18 mouse cellular contexts compared by ENCODE assay signal in the genomic region with DNA sequence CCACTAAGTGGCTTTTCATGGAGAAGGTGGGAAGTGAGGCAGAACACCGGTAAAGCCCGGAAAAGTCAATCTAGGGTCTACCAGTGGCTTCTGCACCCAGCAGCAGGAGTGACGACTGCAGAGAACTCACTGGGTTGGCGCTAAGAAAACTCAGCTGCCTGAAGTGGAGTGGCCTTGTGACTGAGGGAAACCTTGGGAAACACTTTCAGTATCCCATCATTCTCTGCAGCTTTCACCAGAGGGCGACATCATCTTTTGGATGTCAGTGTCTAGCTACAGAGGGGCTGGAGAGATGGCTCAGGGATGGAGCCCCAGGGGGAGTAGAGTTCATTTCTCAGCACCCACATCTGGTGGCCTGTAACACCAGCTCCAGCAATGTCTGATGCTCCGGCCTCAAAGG. TPM values are rescaled to one million over a fixed set of nuclear protein-coding genes. Genes with fewer than 3 reads are reported as not detected.
DNase-seq lines count a peak whose midpoint lies in the region; ATAC-seq and TF ChIP-seq lines count a peak whose summit lies in the region.
"Had no signal": no experiment of that assay in that cellular context is flagged by ENCODE, and none has a peak within 500 bp of the region (broad histone marks: within the 10 kb centered on the region; RNA-seq: fewer than 3 reads in every experiment).

No protein-coding gene starts in this region.

- H3K4me2 ChIP-seq in intestine, postnatal 0 days (replicated peaks; ENCODE audit: low read depth) = no peak overlapping the region
- no peak overlapping the region for H3K4me2 ChIP-seq in intestine, embryonic 16.5 days (ENCODE audit: low read depth, low read length)
- no peak overlapping the region for H3K4me2 ChIP-seq in stomach, postnatal 0 days (replicated peaks; ENCODE audit: low read depth)
- H3K4me2 ChIP-seq: heart, embryonic 13.5 days; midbrain, embryonic 13.5 days had no signal

- TF ChIP-seq EP300 in stomach, postnatal 0 days (optimal IDR thresholded peaks at IDR 0.05) = no peak

- no peaks in the 10 kb centered on the region for H3K9me3 ChIP-seq in intestine, postnatal 0 days (ENCODE audit: control insufficient read depth)
- H3K9me3 ChIP-seq in intestine, embryonic 16.5 days (ENCODE audit: control insufficient read depth, low read length) = no peaks in the 10 kb centered on the region
- no peaks in the 10 kb centered on the region for H3K9me3 ChIP-seq in stomach, postnatal 0 days (ENCODE audit: control insufficient read depth, low read length)
- H3K9me3 ChIP-seq: G1E; heart, embryonic 13.5 days; midbrain, embryonic 13.5 days had no signal

- 44% methylated on average over 6 of the region's 6 CpGs for WGBS in intestine, postnatal 0 days
- WGBS in intestine, embryonic 16.5 days = 49% methylated on average over 6 of the region's 6 CpGs
- WGBS in stomach, postnatal 0 days = 49% methylated on average over 6 of the region's 6 CpGs

- H3K9ac ChIP-seq in intestine, postnatal 0 days (ENCODE audit: low read depth, low read length) = no peak overlapping the region
- no peak overlapping the region for H3K9ac ChIP-seq in intestine, embryonic 16.5 days (ENCODE audit: low read depth, low read length)
- H3K9ac ChIP-seq in stomach, postnatal 0 days (ENCODE audit: low read length) = no peak overlapping the region
- H3K9ac ChIP-seq: heart, embryonic 13.5 days; midbrain, embryonic 13.5 days had no signal

- no peak for ATAC-seq in intestine, postnatal 0 days
- no peak for ATAC-seq in intestine, embryonic 16.5 days
- ATAC-seq in stomach, postnatal 0 days (ENCODE audit: low FRiP score, low TSS enrichment) = no peak
- ATAC-seq: hindbrain, embryonic 16.5 days; midbrain, embryonic 13.5 days had no signal

- no peaks in the 10 kb centered on the region for H3K36me3 ChIP-seq in intestine, postnatal 0 days (ENCODE audit: control insufficient read depth, insufficient read depth)
- no peaks in the 10 kb centered on the region for H3K36me3 ChIP-seq in intestine, embryonic 16.5 days (ENCODE audit: control insufficient read depth, insufficient read depth, low read length)
- no peaks in the 10 kb centered on the region for H3K36me3 ChIP-seq in stomach, postnatal 0 days (ENCODE audit: control insufficient read depth, insufficient read depth, low read length)
- H3K36me3 ChIP-seq: G1E; heart, embryonic 13.5 days; midbrain, embryonic 13.5 days had no signal

- DNase-seq in embryo, embryonic 10 days (ENCODE audit: low spot score) = peak; percentile 54
- DNase-seq in embryo, embryonic 9.5 days (ENCODE audit: extremely low spot score) = no peak
- peak; percentile 23 for DNase-seq in ovary, postnatal 36 days (ENCODE audit: low spot score)
- DNase-seq in ovary, postnatal 14 days (ENCODE audit: low spot score) = no peak
- no peak for DNase-seq in stomach, postnatal 0 days (ENCODE audit: low spot score)
- DNase-seq in layer of hippocampus, adult 8-10 months (ENCODE audit: low spot score in 2 of 2) = no peak
- DNase-seq: B cell, adult 2 months; right cerebral cortex, postnatal 25 days; thymus, postnatal 14 days had no signal

- H3K27ac ChIP-seq in intestine, postnatal 0 days (ENCODE audit: low read depth, low read length) = no peak overlapping the region
- no peak overlapping the region for H3K27ac ChIP-seq in intestine, embryonic 16.5 days (ENCODE audit: low read length)
- no peak overlapping the region for H3K27ac ChIP-seq in stomach, postnatal 0 days (replicated peaks)
- H3K27ac ChIP-seq: heart, embryonic 13.5 days; midbrain, embryonic 13.5 days had no signal

- H3K27me3 ChIP-seq in intestine, postnatal 0 days (replicated peaks; ENCODE audit: control insufficient read depth, insufficient read depth, low read length) = no peaks in the 10 kb centered on the region
- no peaks in the 10 kb centered on the region for H3K27me3 ChIP-seq in intestine, embryonic 16.5 days (replicated peaks; ENCODE audit: control insufficient read depth, insufficient read depth, low read length)
- no peaks in the 10 kb centered on the region for H3K27me3 ChIP-seq in stomach, postnatal 0 days (ENCODE audit: control insufficient read depth, insufficient read depth, low read length)
- H3K27me3 ChIP-seq: heart, embryonic 13.5 days; midbrain, embryonic 13.5 days had no signal

- TF ChIP-seq CTCF in intestine, postnatal 0 days (IDR thresholded peaks at IDR 0.05; ENCODE audit: low read depth) = peak; percentile 56
- TF ChIP-seq CTCF in stomach, postnatal 0 days (IDR thresholded peaks at IDR 0.05; ENCODE audit: low read depth) = peak; percentile 55

- no peaks in the 10 kb centered on the region for H3K4me1 ChIP-seq in intestine, postnatal 0 days (replicated peaks; ENCODE audit: control insufficient read depth, insufficient read depth, low read length)
- H3K4me1 ChIP-seq in intestine, embryonic 16.5 days (ENCODE audit: control insufficient read depth, insufficient read depth, low read length) = no peaks in the 10 kb centered on the region
- H3K4me1 ChIP-seq in stomach, postnatal 0 days (replicated peaks; ENCODE audit: control insufficient read depth, insufficient read depth) = no peaks in the 10 kb centered on the region
- H3K4me1 ChIP-seq: midbrain, embryonic 13.5 days had no signal

- no peak overlapping the region for H3K4me3 ChIP-seq in intestine, postnatal 0 days (ENCODE audit: low read depth, low read length)
- H3K4me3 ChIP-seq in intestine, embryonic 16.5 days (ENCODE audit: low read length) = no peak overlapping the region
- H3K4me3 ChIP-seq in stomach, postnatal 0 days (ENCODE audit: low read depth, low read length) = no peak overlapping the region
- H3K4me3 ChIP-seq: erythroblast, embryonic 14.5 days; heart, embryonic 13.5 days; midbrain, embryonic 13.5 days had no signal

RNA-seq across cellular contexts. Expression of gene C1qtnf9, which starts 1.4 kb away (rescaled TPM):
- 1.4 and 1.6 TPM in 2 replicates for polyA plus RNA-seq in intestine, postnatal 0 days (2015; fragmentation: Nextera tagmentation; extraction: Ambion mirVana)
- polyA plus RNA-seq in intestine, embryonic 16.5 days (2015; fragmentation: Nextera tagmentation; extraction: Ambion mirVana) = 1.7 TPM in 2 replicates
- 3.0 and 3.1 TPM in 2 replicates for polyA plus RNA-seq in stomach, postnatal 0 days (2015; fragmentation: Nextera tagmentation; extraction: Ambion mirVana)
- under 1 TPM in 3 of 4 experiments, not detected in 1; 0.20 to 0.34 (median 0.23) TPM for total RNA-seq in layer of hippocampus, adult 8-10 months (2022)
- total RNA-seq: common myeloid progenitor, adult 5-6 weeks had no signal
- polyA plus RNA-seq: G1E; midbrain, embryonic 13.5 days; neural tube, embryonic 14.5 days had no signal

RNA-seq across cellular contexts. Expression of gene Mipep, which starts 15.0 kb away (rescaled TPM):
- polyA plus RNA-seq in intestine, postnatal 0 days (2015; fragmentation: Nextera tagmentation; extraction: Ambion mirVana) = 6.7 and 7.0 TPM in 2 replicates
- polyA plus RNA-seq in intestine, embryonic 16.5 days (2015; fragmentation: Nextera tagmentation; extraction: Ambion mirVana) = 20.0 and 21.2 TPM in 2 replicates
- 9.8 and 9.9 TPM in 2 replicates for polyA plus RNA-seq in stomach, postnatal 0 days (2015; fragmentation: Nextera tagmentation; extraction: Ambion mirVana)
- total RNA-seq in layer of hippocampus, adult 8-10 months (2022) = 10 to 100 TPM; 30.2 to 32.4 (median 30.9) TPM

Comparison
In these comparisons a context has a peak if more than half of its experiments do, and no peak if none do; other contexts are left out.
1. DNase-seq: peak in embryo, embryonic 10 days (single experiment) and ovary, postnatal 36 days (single experiment); none in embryo, embryonic 9.5 days (single experiment), ovary, postnatal 14 days (single experiment), stomach, postnatal 0 days (single experiment) and layer of hippocampus, adult 8-10 months (0 of 2).